Mouse (Mus musculus): ENCODE results near the gene Gm44579. TPM values are rescaled to one million over a fixed set of nuclear protein-coding genes. Genes with fewer than 3 reads are reported as not detected.

Gene Gm44579
- polyA plus RNA-seq, 1 experiment from 2014 or later = not detected

DNA sequence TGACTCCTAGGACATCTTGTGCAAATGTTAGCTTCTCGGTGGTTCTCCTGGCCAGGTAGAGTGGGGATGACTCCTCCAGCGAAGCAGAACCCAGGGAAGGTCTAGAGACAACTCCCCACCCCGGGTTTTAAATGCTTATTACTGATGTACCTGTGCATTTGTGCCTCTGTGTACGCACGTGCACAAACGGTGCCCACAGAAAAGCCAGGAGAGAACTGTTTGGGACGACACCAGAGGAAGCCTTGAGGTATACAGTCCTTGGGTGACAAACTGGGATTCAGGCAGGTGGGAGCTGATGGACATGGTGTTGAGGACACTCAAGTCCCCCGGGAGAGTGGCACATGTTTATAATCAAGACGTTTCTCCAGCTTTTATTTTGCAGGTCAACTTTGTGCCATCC, 49.9 kb downstream of the Gm44579 start:
- Histone ChIP-seq H3K27ac (ENCODE audit: low read depth, low read length) (no peak overlapping the region), H3K27me3 (replicated peaks; ENCODE audit: control insufficient read depth, insufficient read depth, low read length) (peaks cover 42% of the 10 kb centered on the region), H3K4me3 (ENCODE audit: low read depth, low read length) (no peak overlapping the region), H3K4me2 (replicated peaks; ENCODE audit: low read depth) (no peak overlapping the region), H3K4me1 (replicated peaks; ENCODE audit: control insufficient read depth, insufficient read depth, low read length) (no peaks in the 10 kb centered on the region), H3K36me3 (ENCODE audit: control insufficient read depth, insufficient read depth) (no peaks in the 10 kb centered on the region), H3K9me3 (ENCODE audit: control insufficient read depth) (no peaks in the 10 kb centered on the region), H3K9ac (ENCODE audit: low read depth, low read length) (no peak overlapping the region)
- 75% methylated on average over 9 of the region's 9 CpGs for WGBS
- ATAC-seq = no peak
- no peak for TF ChIP-seq CTCF (IDR thresholded peaks at IDR 0.05; ENCODE audit: low read depth)

GRCm38 (mm10) chr15:98170365-98170764, 50.4 kb downstream of the Gm44579 start:
- no peak overlapping the region for H3K9ac ChIP-seq (ENCODE audit: low read depth, low read length)
- H3K4me3 ChIP-seq (ENCODE audit: low read depth, low read length) = no peak overlapping the region
- WGBS = 33% methylated on average over 7 of the region's 7 CpGs
- TF ChIP-seq CTCF (IDR thresholded peaks at IDR 0.05; ENCODE audit: low read depth) = no peak
- no peak overlapping the region for H3K4me2 ChIP-seq (replicated peaks; ENCODE audit: low read depth)
- no peak overlapping the region for H3K27ac ChIP-seq (ENCODE audit: low read depth, low read length)
- no peaks in the 10 kb centered on the region for H3K4me1 ChIP-seq (replicated peaks; ENCODE audit: control insufficient read depth, insufficient read depth, low read length)
- peaks cover 42% of the 10 kb centered on the region for H3K27me3 ChIP-seq (replicated peaks; ENCODE audit: control insufficient read depth, insufficient read depth, low read length)
- no peaks in the 10 kb centered on the region for H3K9me3 ChIP-seq (ENCODE audit: control insufficient read depth)
- ATAC-seq = no peak
- H3K36me3 ChIP-seq (ENCODE audit: control insufficient read depth, insufficient read depth) = no peaks in the 10 kb centered on the region

GRCm38 (mm10) chr15:98168622-98169004, 52.2 kb downstream of the Gm44579 start:
- Histone ChIP-seq H3K36me3 (ENCODE audit: control insufficient read depth, insufficient read depth) (no peaks in the 10 kb centered on the region), H3K9ac (ENCODE audit: low read depth, low read length) (no peak overlapping the region), H3K4me2 (replicated peaks; ENCODE audit: low read depth) (no peak overlapping the region), H3K4me1 (replicated peaks; ENCODE audit: control insufficient read depth, insufficient read depth, low read length) (no peaks in the 10 kb centered on the region), H3K27me3 (replicated peaks; ENCODE audit: control insufficient read depth, insufficient read depth, low read length) (peaks cover 42% of the 10 kb centered on the region), H3K9me3 (ENCODE audit: control insufficient read depth) (no peaks in the 10 kb centered on the region), H3K27ac (ENCODE audit: low read depth, low read length) (no peak overlapping the region), H3K4me3 (ENCODE audit: low read depth, low read length) (no peak overlapping the region)
- ATAC-seq = no peak
- no peak for TF ChIP-seq CTCF (IDR thresholded peaks at IDR 0.05; ENCODE audit: low read depth)
- 10% methylated on average over 18 of the region's 19 CpGs for WGBS

GRCm38 (mm10) chr15:98167645-98168621, 52.8 kb downstream of the Gm44579 start:
- ATAC-seq = peak; percentile 58; the same call in 1 of the 2 replicates
- H3K4me2 ChIP-seq (replicated peaks; ENCODE audit: low read depth) = peak overlapping the region; percentile 49
- no peak overlapping the region for H3K9ac ChIP-seq (ENCODE audit: low read depth, low read length)
- no peaks in the 10 kb centered on the region for H3K4me1 ChIP-seq (replicated peaks; ENCODE audit: control insufficient read depth, insufficient read depth, low read length)
- H3K4me3 ChIP-seq (ENCODE audit: low read depth, low read length) = peak overlapping the region; percentile 26
- H3K27me3 ChIP-seq (replicated peaks; ENCODE audit: control insufficient read depth, insufficient read depth, low read length) = peaks cover 42% of the 10 kb centered on the region
- no peaks in the 10 kb centered on the region for H3K36me3 ChIP-seq (ENCODE audit: control insufficient read depth, insufficient read depth)
- H3K9me3 ChIP-seq (ENCODE audit: control insufficient read depth) = no peaks in the 10 kb centered on the region
- H3K27ac ChIP-seq (ENCODE audit: low read depth, low read length) = no peak overlapping the region
- 3% methylated on average over 69 of the region's 69 CpGs for WGBS
- TF ChIP-seq CTCF (IDR thresholded peaks at IDR 0.05; ENCODE audit: low read depth) = no peak

DNA sequence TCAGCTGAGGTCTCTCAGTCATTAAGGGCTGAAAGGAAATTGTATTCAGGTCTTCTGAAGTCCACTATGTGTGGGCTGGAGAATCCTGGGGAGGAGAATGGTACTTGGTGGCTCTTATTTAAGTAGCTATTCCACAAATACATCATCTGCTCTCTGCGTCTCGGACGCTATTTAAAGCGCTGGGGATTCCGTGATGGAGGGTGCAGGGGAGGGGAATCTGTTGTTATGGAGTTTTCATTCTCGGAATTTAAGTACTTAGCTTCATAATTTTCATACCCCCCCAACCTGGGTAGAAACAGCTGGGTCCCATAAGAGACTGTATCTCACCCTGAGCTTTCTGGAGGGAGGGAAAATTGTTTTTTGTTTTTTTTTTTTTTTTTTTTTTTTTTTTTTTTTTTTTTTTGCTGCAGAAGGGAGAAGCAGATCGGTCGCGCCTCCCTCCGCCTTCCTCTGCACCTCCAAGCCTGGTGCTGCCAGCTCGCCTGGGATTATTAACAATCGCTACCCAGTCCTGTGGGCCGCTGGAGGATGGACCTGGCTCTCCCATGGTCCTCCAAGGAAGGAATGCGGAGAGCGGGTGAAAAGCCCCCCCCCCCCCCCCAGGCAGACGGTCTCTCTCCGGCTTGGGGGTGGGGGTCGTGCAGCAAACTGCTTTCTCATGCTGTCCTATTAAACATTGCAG, 53.7 kb downstream of the Gm44579 start, which contains the start of gene Ccdc184:
Ccdc184 (plus strand) TSS at position 196 of the 682 bp plus-strand sequence.
- ATAC-seq = no peak
- 7% methylated on average over 17 of the region's 18 CpGs for WGBS

DNA sequence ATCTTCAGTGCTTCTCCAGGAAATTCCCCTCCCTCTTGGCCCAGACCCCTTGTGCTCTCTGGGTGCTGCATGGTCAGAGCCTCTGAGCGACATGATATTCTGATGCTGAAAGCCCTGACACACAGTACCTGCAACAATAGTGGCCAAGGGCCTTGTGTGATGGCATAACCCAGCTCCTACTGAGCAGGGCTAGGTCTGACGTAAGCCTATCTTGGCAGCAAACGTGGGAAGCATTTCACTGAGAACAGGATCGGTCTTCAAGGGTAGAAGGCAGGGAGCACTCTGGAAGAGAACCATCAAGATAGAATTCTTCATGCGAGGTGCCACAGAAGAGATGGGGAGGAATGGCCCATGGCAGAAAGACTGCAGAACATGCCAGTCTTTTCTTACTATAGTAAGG, 55.3 kb downstream of the Gm44579 start, which contains the start of gene Asb8:
Asb8 (minus strand) TSS at position 101 of the 400 bp plus-strand sequence.
- ATAC-seq = no peak
- Histone ChIP-seq H3K4me3 (ENCODE audit: low read depth, low read length) (no peak within 1 kb of the TSS), H3K27me3 (replicated peaks; ENCODE audit: control insufficient read depth, insufficient read depth, low read length) (peaks cover 42% of the 10 kb centered on the region), H3K36me3 (ENCODE audit: control insufficient read depth, insufficient read depth) (no peaks in the 10 kb centered on the region), H3K9ac (ENCODE audit: low read depth, low read length) (no peak within 1 kb of the TSS), H3K9me3 (ENCODE audit: control insufficient read depth) (no peaks in the 10 kb centered on the region), H3K4me1 (replicated peaks; ENCODE audit: control insufficient read depth, insufficient read depth, low read length) (no peaks in the 10 kb centered on the region), H3K4me2 (replicated peaks; ENCODE audit: low read depth) (no peak within 1 kb of the TSS), H3K27ac (ENCODE audit: low read depth, low read length) (no peak within 1 kb of the TSS)
- no peak for TF ChIP-seq CTCF (IDR thresholded peaks at IDR 0.05; ENCODE audit: low read depth)
- WGBS = 83% methylated on average over 5 of the region's 5 CpGs

More for the DNA sequence above, 53.7 kb downstream of the Gm44579 start, which contains the start of gene Ccdc184:
- Histone ChIP-seq H3K36me3 (ENCODE audit: control insufficient read depth, insufficient read depth) (no peaks in the 10 kb centered on the region), H3K27me3 (replicated peaks; ENCODE audit: control insufficient read depth, insufficient read depth, low read length) (peaks cover 42% of the 10 kb centered on the region), H3K27ac (ENCODE audit: low read depth, low read length) (no peak within 1 kb of the TSS), H3K4me3 (ENCODE audit: low read depth, low read length) (peak within 1 kb of the TSS; percentile 26), H3K4me2 (replicated peaks; ENCODE audit: low read depth) (peak within 1 kb of the TSS; percentile 49), H3K9me3 (ENCODE audit: control insufficient read depth) (no peaks in the 10 kb centered on the region), H3K9ac (ENCODE audit: low read depth, low read length) (no peak within 1 kb of the TSS), H3K4me1 (replicated peaks; ENCODE audit: control insufficient read depth, insufficient read depth, low read length) (no peaks in the 10 kb centered on the region)
- TF ChIP-seq CTCF (IDR thresholded peaks at IDR 0.05; ENCODE audit: low read depth) = no peak
